Mouse (Mus musculus) stomach, postnatal 0 days (tissue): ENCODE measurements around the gene Sult6b2.

Source experiments
- CTCF ChIP-seq: IDR thresholded peaks from 2 replicates; pipeline ENCODE4 v1.5.1; 2016; ENCODE audit warnings: antibody characterized with exemption, low read depth, mild to moderate bottlenecking, moderate library complexity
- EP300 ChIP-seq: optimal IDR thresholded peaks from 2 replicates; pipeline ENCODE3; 2016; ENCODE audit warnings: antibody characterized with exemption

GRCm38 (mm10) chr6:142769896-142770295 is 34.4 kb downstream of the Sult6b2 start:
- TF ChIP-seq CTCF (no peak), EP300 (no peak)
